Mouse (Mus musculus): ENCODE data around the gene Eml4. TPM values are rescaled to one million over a fixed set of nuclear protein-coding genes. Genes with fewer than 3 reads are reported as not detected.
A peak's percentile ranks its signal among the peaks of the same experiment; 100 is the strongest.

Gene Eml4
- total RNA-seq, 2 experiments from 2014 or later = 2.0 to 2.5 TPM

DNA sequence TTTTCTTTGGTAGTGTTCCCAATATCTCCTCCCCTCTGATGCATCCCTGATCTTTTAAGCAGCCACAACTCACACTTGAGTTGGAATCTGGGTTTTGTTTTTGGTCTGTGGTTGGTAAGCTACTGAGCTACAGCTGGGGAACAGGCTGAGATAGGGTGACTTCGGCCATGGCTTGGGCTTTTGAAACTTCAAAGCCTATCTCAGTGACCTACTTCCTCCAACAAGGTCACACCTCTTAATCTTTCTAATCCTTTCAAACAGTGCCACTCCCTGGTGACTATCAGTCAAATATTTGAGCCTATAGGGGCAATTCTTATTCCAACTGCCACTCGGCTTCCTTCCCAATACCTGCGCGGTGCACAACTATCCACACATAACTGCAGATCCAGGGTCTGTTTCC, 149.0 kb downstream of the Eml4 start:
- DNase-seq = no peak

DNA sequence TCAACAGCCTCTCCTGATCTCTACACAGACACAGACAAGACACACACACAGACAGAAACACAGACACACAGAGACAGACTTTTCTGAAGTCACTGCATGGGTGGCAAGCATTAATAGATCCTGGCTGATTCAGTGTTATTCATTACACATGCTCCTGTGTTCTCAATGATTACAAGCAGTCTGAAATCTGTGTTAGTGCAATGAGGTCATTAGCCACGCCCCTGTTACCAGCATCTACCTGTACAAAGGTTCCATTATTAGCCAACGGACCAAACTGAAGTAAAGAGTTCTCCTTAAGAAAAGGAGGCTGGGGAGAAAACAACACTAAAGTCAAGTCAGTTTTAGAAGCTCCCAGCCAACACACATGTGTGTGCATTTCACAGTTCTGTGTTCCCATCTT, 153.0 kb downstream of the Eml4 start:
- no peak for DNase-seq

DNA sequence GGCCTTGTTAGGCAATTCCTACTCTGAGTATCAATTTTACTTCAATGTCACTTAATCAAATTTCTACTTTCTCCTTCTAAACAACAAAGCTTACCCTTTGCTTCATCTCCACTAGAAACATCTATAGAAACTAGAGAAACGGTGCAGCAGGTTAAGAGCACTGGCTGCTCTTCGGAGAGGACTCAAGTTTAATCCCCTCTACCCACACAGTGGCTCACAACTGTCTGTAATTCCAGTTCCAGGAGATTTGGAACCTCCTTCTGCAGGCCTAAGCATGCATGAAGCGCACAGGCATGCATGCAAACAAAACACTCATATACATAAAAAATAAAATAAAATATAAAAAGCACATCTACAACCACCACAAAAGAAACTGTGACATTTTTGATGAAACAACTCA, 161.4 kb downstream of the Eml4 start:
- no peak for DNase-seq

DNA sequence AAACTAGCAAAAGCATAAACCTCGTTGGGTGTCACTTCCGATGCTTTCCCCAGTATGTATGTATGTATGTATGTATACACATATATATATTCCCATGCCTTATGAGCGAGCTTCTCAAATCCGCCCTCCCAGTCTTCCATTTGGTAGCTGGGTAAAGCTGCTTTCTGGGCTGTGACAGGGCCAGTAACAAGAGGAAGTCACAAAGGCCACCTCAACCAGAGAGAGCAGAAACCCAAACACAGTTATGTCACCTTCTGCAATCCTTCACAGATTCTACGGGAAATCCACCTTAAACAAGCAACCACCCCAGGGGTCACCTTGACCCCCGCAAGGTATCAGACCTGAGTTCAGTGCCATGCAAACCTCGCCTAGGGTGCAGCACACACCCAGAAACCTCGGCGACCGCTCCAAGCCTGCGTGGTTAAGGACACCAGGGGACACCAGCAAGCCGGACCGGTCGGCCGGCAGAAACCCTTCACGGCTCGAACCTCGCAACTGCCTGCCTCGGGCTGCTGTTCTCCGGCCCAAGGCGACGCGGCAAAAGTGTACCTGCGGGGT, 163.0 kb downstream of the Eml4 start:
- no peak for DNase-seq

DNA sequence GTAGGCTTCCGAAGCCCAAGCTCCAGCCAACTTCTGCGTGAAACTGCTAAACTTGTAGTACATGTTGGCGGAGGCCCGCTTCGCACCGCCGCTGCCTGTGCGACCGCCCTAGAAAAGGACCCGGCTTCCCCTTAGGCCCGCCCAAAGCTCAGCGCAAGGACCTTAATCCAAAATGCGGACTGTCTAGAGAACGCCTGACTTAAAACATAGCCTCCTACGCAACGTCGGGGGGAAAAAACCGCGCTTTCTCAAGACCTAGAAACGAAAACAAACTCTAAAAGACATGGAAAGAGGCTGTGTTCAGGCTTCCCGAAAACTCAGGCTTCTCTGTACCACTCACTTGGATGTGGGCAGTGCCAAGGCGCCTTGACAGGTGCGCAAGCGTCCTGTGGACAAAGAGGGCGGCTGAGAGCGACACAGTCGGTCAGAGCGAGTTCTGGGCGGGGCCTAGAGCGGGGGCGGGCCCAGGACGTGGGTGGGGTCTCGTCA, 163.5 kb downstream of the Eml4 start:
- peak; percentile 88 for DNase-seq

DNA sequence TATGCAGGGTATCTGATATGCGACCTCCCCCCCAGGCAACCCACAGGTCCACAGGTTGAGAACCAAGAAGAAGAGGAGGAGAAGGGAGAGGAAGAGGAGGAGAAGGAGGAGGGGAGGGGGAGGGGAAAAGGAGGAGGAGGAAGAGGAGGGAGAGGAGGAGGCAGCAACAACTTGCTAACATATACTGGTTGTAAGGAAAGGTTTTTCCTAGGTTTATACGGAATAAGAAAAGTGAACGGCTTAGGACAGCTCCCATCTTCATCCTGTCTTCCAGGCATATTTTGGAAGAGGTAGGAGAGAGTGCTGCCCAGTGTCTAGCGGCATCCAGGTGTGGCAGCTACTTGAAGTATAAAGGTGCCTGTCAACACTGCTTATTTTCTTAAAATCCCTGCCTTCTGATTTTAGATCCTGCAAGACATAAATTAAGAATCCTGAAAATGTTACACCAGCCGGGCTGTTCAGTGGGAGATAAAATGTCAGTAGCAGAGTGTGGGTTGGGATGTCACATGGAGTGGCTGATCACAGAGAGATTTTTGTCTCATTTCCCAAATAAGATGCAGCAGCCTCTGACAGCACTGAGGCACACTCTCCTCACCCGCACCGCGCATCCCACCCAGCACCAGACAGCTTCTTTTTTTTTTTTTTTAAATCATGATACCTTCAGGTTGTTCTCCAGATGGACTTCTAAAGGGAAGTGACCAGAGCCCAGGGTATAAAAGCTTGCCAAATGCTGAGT, 166.7 kb downstream of the Eml4 start, which contains the start of gene Cox7a2l:
Cox7a2l (minus strand) TSS at position 51 of the 736 bp plus-strand sequence.
- no peak for DNase-seq

DNA sequence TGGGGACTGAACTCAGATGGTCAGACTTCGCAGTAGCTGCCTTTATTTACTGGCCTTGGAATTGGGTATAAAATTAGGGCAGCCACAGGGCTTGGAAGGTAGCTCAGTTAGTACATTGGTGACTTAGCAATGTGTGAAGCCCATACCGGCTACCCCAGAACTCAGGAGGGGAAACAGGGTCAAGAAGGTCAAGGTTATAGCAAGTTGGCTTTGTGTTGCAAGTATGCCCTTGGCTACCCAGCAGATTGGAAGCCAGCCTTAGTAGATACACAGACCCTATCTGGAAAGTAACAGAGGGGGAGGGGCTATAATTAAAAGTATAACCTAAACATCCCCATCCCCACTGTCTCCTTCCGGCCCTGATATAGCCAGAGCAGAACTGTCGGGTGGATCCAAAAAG, 171.2 kb downstream of the Eml4 start:
- DNase-seq = no peak

DNA sequence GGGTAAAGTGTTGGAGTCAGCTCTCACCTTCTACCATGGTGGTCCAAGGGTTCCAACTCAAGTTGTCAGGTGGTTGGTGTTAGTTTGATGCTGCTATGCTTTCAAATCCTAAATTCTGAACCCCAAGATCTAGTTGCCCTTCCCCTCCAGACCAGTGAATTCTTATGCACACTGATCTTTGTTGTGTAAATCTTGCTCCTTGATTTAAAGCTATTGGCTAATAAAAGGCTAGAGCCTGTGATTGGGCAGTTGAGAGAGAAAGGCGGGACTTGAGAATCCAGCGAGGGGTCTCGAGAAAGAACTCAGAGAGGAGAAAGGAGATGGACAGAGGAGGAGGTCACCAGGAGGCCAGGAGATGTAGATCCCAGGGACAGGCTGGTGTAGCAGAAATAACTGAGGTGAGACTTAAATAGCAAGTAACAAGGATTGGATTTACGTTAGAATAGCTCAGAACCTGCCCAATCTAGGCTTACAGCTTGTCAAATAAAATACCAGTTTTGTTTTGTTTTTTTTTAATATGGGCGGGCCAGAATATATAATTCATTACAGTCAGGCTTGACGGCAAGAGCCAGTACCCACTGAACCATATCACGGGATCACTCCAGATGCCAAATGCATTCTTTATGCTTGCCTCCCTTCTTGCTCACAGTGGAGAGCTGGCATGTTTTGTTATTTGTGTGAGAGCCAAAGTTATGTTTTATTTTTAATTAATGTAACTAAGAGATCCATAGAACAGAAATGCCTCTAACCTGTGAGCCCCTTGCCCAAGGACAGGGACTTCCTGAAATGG, 172.1 kb downstream of the Eml4 start:
- DNase-seq = no peak

DNA sequence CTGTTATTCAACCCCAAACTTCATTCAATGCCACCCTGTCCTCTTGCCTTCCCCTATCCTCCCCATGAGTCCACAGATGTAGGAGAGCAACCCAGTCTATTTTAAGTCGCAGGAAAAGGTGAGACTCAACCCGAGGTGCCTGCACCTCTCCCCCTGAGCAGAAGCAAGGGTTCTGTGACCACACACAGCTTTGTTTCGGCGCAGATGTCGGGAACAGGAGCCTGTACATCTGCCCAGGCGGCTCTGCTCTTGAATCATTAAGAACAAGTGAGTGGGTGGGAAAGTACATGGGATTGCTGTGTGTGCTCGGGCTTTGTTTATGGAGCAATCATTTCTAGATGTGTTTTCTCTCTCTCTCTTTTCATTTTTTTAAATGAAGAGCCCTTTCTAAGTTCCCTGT, 174.0 kb downstream of the Eml4 start:
- no peak for DNase-seq

DNA sequence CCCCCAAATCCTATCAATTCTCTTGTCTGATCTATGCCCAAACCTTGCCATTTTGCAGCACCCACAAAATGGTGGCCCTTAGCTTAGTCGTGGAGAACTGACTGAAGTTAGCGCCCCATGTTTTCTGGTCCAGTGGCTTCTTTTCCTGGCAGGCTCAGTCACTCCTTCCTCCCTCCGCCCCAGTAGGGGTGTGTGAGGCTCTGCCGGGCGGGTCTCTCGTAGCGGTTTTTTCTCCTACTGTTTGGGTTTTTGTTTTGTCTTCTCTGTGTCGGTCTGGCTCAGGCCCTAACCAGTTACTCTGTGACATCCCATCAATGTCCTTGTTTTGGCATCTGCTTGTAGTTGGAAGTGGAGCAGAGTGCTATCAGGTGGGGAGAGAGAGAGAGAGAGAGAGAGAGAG, 174.9 kb downstream of the Eml4 start:
- DNase-seq = no peak

DNA sequence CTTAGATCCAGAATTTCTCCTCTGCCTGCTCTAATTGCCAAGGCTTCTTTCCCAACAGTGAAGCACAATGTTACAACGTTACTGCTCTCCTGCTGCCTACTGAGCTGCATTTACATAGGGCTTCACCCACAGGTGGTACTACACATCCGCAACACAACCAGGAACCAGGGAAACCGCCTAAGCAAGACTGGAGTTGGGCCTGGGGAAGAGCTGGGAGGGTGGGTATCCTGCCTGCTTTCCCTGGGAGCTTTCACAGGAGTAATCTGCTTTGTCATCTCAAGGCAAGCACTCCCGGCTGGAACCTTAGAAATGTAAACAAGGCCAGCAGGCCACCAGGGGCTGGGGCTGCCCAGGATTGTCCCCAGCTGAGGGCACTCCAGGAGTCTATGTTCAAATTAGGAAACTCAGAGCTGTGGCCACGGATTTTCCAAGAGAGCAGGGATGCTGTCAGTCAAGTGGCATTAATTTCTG, 175.4 kb downstream of the Eml4 start:
- no peak for DNase-seq

DNA sequence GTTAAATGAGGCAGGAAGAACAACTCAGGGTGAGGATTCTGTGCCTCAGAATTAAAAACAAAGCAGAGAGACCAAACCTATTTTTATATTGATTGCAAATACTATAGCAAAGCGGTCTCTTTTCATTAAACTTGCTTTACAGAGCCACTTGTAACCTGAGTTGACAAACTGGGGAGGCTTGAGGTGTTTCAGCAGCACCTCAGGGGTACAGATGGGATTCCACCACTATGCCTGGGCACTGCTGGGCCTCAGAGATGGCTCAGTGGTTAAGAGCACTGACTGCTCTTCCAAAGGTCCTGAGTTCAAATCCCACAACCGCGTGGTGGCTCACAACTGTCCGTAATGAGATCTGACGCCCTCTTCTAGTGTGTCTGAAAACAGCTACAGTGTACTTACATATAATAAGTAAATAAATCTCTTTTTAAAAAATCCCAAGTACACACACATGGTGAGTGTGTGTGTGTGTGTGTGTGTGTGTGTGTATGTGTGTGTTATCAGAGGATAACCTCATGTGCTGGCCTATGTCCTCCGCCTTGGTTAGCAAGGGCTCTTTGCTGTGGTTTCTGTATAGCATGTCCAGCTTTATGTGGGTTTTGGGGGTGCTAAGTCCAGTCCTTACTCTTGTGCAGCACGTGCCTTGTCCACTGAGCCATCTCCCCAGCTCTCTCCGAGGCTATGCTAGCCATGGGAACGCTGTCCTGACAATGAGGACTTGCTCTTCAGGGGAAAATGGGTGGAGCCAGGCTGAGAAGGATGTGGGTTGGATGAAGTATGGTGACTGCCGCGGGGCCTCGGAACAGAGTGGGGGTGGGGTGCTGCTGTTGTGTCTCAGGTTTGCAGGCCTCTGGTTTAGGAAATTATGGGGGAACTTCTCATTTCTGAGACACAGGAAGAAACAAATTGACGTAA, 176.1 kb downstream of the Eml4 start:
- no peak for DNase-seq

DNA sequence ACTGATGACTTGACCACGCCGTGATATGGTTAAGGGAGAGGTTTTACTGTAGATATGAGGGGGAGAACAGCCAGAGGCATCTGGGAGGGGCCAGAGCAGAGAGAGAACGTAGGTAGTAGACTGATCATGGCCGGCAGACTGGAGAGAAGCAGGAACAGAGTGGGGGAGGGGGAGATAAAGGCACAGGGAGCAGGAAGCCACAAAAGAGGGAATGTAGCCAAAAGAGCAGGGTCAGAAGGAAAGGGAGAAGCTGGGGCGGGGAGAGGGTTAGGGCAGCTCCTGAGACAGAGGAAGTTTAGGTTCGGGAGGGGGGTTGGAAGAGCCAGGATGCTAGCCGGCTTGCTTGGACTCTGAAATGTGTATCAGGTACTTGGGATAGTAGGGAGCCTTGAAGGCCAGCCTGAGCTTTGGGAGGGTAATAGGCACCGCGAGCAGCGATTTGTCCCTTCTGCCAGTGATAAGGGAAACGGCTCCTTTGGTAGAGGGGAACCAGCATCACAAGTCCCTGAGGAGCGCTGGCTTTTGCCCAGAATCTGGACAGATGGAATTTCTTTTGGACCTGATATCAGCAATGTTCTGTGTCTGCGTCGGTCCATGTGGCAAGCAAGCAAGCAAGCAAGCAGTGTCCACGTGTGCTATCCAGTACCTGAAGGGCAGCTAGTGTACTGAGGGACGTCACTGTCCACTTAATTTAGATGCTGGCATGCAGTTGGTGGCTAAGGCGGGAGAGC, 177.1 kb downstream of the Eml4 start:
- DNase-seq = no peak

Other genes starting within 250 kb of the Eml4 start
- gene Pkdcc, start 135.6 kb upstream of the Eml4 start, total RNA-seq (2021) = 10 to 100 TPM; 51.3 to 98.7 TPM
- 100 to 1,000 TPM; 134 to 151 TPM for gene Cox7a2l, start 166.4 kb downstream of the Eml4 start, total RNA-seq (2021)

Data from gastrocnemius, postnatal 25 days (tissue).